Mouse (Mus musculus) C2C12 (cell line): Measurements from ENCODE around the gene 3100002H09Rik.

Experiments used
- CTCF ChIP-seq: IDR thresholded peaks from one replicate; pipeline ENCODE4 v1.5.1; 2011; ENCODE audit not compliant: control insufficient read depth, insufficient read depth, insufficient read length
- MAX ChIP-seq: IDR thresholded peaks from one replicate; pipeline ENCODE4 v1.6.1; 2011; ENCODE audit warnings: mild to moderate bottlenecking, control low read depth
- USF1 ChIP-seq: IDR thresholded peaks from one replicate; pipeline ENCODE4 v1.6.1; 2011; ENCODE audit warnings: low read depth, mild to moderate bottlenecking, control low read depth, moderate library complexity

DNA sequence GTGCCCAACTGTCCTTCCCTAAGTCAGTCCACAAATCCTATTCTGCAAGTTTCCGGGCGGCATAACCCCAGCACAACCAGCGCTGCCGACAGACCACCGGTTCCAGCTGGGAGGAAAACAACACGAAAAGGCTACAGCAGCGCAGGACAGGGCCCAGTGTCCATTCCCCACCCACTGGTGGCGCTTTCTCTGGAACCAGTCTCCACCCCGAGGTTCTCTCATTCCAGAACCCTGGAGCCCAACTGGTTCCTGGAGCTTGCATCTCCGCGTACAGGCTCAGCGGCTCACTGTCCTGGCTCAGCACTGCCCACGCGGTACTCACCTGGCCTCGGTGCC lies 45.9 kb upstream of the 3100002H09Rik start, which contains the start of gene Pou3f1:
- TF ChIP-seq CTCF = no peak
- TF ChIP-seq MAX = no peak
- no peak for TF ChIP-seq USF1
